Mouse (Mus musculus) layer of hippocampus, adult 2 months (tissue): Measurements from ENCODE around the gene Clptm1. TPM values are rescaled to one million over a fixed set of nuclear protein-coding genes. Genes with fewer than 3 reads are reported as not detected.

Experiments
- DNase-seq, 2 experiments: peaks; one replicate each; pipeline ENCODE4 v3.0.0; 2022; ENCODE audit warnings: low spot score in 2 of 2
- H3K27ac ChIP-seq: fragments of 200-600 bp; 2 replicates; pipeline ENCODE4 v1.8.1; 2022
- H3K4me3 ChIP-seq: fragments of 200-600 bp; 2 replicates; pipeline ENCODE4 v1.8.1; 2022; ENCODE audit warnings: mild to moderate bottlenecking
- CTCF ChIP-seq: fragments of 200-600 bp; conservative IDR thresholded peaks from 2 replicates; pipeline ENCODE4 v1.8.1; 2022; ENCODE audit warnings: antibody characterized with exemption, mild to moderate bottlenecking, moderate library complexity
- total RNA-seq, 2 experiments: library from RNA; stranded (reverse); gene quantifications; 2 replicates each; pipeline ENCODE4 v1.2.3; 2021

Clptm1 gene
- total RNA-seq, 2 experiments from 2014 or later = 136 to 151 TPM

- TF ChIP-seq CTCF = no peak
- H3K27ac ChIP-seq = no peak overlapping the region
These were observed 6.7 kb upstream of the Clptm1 start for GRCm38 (mm10) chr7:19671511-19671910.

GRCm38 (mm10) chr7:19668947-19669721, 4.3 kb upstream of the Clptm1 start:
- TF ChIP-seq CTCF = peak; percentile 84
- peak; percentile 94 to 96 for DNase-seq
- H3K27ac ChIP-seq = peak overlapping the region; percentile 80
- H3K4me3 ChIP-seq = no peak overlapping the region

More at GRCm38 (mm10) chr7:19671511-19671910, 6.7 kb upstream of the Clptm1 start:
- DNase-seq = no peak
- no peak overlapping the region for H3K4me3 ChIP-seq

GRCm38 (mm10) chr7:19667434-19667833, 2.6 kb upstream of the Clptm1 start:
- H3K27ac ChIP-seq = 0 out of 2 replicates have a peak overlapping the region, but pooled peaks have one; percentile 5
- no peak for TF ChIP-seq CTCF
- H3K4me3 ChIP-seq = no peak overlapping the region
- DNase-seq = no peak

- peak; percentile 52 for TF ChIP-seq CTCF
- no peak for DNase-seq
- H3K27ac ChIP-seq = 0 out of 2 replicates have a peak overlapping the region, but pooled peaks have one; percentile 5
- H3K4me3 ChIP-seq = no peak overlapping the region
These were observed 1.9 kb upstream of the Clptm1 start for GRCm38 (mm10) chr7:19666750-19667149.

- DNase-seq = peak; percentile 17 to 22
- H3K4me3 ChIP-seq = peak overlapping the region; percentile 71
- peak overlapping the region; percentile 86 for H3K27ac ChIP-seq
- peak; percentile 34 for TF ChIP-seq CTCF
These were observed 328 bp downstream of the Clptm1 start for GRCm38 (mm10) chr7:19664455-19664954.

- H3K4me3 ChIP-seq = peak overlapping the region; percentile 71
- H3K27ac ChIP-seq = peak overlapping the region; percentile 86
- DNase-seq = no peak
- no peak for TF ChIP-seq CTCF
These were observed 893 bp downstream of the Clptm1 start for GRCm38 (mm10) chr7:19663940-19664339.

- no peak overlapping the region for H3K4me3 ChIP-seq
- no peak overlapping the region for H3K27ac ChIP-seq
- no peak for TF ChIP-seq CTCF
- no peak for DNase-seq
These were observed 12.2 kb downstream of the Clptm1 start for GRCm38 (mm10) chr7:19652614-19653013.

- DNase-seq = no peak
- no peak for TF ChIP-seq CTCF
- Histone ChIP-seq H3K4me3 (no peak overlapping the region), H3K27ac (peak overlapping the region; percentile 3; the same call in 1 of the 2 replicates)
These were observed 13.6 kb downstream of the Clptm1 start for GRCm38 (mm10) chr7:19651063-19651786.

GRCm38 (mm10) chr7:19641223-19641622, 23.6 kb downstream of the Clptm1 start:
- H3K4me3 ChIP-seq = no peak overlapping the region
- TF ChIP-seq CTCF = no peak
- H3K27ac ChIP-seq = 0 out of 2 replicates have a peak overlapping the region, but pooled peaks have one; percentile 4
- no peak for DNase-seq

- H3K27ac ChIP-seq = no peak overlapping the region
- TF ChIP-seq CTCF = no peak
These were observed 29.6 kb downstream of the Clptm1 start for GRCm38 (mm10) chr7:19635074-19635827.

GRCm38 (mm10) chr7:19634591-19634990, 30.2 kb downstream of the Clptm1 start:
- no peak for DNase-seq
- Histone ChIP-seq H3K4me3 (no peak overlapping the region), H3K27ac (no peak overlapping the region)
- TF ChIP-seq CTCF = no peak

More at GRCm38 (mm10) chr7:19635074-19635827, 29.6 kb downstream of the Clptm1 start:
- DNase-seq = no peak
- no peak overlapping the region for H3K4me3 ChIP-seq

- no peak for DNase-seq
- no peak overlapping the region for H3K27ac ChIP-seq
- H3K4me3 ChIP-seq = no peak overlapping the region
- TF ChIP-seq CTCF = no peak
These were observed 31.0 kb downstream of the Clptm1 start for GRCm38 (mm10) chr7:19633855-19634254.
